Mouse (Mus musculus) testis, adult 2 months (tissue): ENCODE results near the gene Tbata. TPM values are rescaled to one million over a fixed set of nuclear protein-coding genes. Genes with fewer than 3 reads are reported as not detected.

ENCODE experiments used
- H3K27ac ChIP-seq: fragments of 200-500 bp; 2 replicates; pipeline ENCODE4 v1.5.1; 2012; ENCODE audit warnings: low read depth, low read length; ENCODE audit not compliant: control insufficient read depth, insufficient read depth
- H3K27me3 ChIP-seq: fragments of 200-500 bp; 2 replicates; pipeline ENCODE4 v1.6.1; 2012; ENCODE audit warnings: mild to moderate bottlenecking, low read length, moderate library complexity; ENCODE audit not compliant: control insufficient read depth, insufficient read depth
- H3K36me3 ChIP-seq: fragments of 200-500 bp; 2 replicates; pipeline ENCODE4 v1.6.1; 2012; ENCODE audit warnings: mild to moderate bottlenecking, low read length; ENCODE audit not compliant: control insufficient read depth, insufficient read depth
- H3K4me1 ChIP-seq: fragments of 200-500 bp; 2 replicates; pipeline ENCODE4 v1.6.1; 2012; ENCODE audit warnings: low read length; ENCODE audit not compliant: control insufficient read depth, insufficient read depth
- H3K4me3 ChIP-seq: fragments of 200-500 bp; 2 replicates; pipeline ENCODE4 v1.5.1; 2012; ENCODE audit warnings: low read depth, mild to moderate bottlenecking, low read length, moderate library complexity, mixed read lengths; ENCODE audit not compliant: control insufficient read depth
- CTCF ChIP-seq: fragments of 200-500 bp; IDR thresholded peaks from 2 replicates; pipeline ENCODE4 v1.5.1; 2012; ENCODE audit warnings: low read depth, mild to moderate bottlenecking, inconsistent platforms, low read length, moderate library complexity; ENCODE audit not compliant: control insufficient read depth, insufficient read depth, insufficient replicate concordance
- POLR2A ChIP-seq: fragments of 200-500 bp; IDR thresholded peaks from 2 replicates; pipeline ENCODE4 v1.6.1; 2012; ENCODE audit warnings: low read depth, mild to moderate bottlenecking, inconsistent platforms, low read length, moderate library complexity; ENCODE audit not compliant: control insufficient read depth
- polyA plus RNA-seq: library from polyadenylated mRNA; depleted of rRNA; stranded (reverse); fragments of >200 nt; gene quantifications from 2 replicates; pipeline ENCODE4 v1.2.3, GENCODE M21; 2012

Gene Tbata
- polyA plus RNA-seq, 1 experiment = 599 TPM

- H3K4me1 ChIP-seq = peaks cover 11% of the 10 kb centered on the region
Observed at GRCm38 (mm10) chr10:61150616-61151015, 21.1 kb upstream of the Tbata start.

GRCm38 (mm10) chr10:61152131-61152530 is 19.6 kb upstream of the Tbata start:
- Histone ChIP-seq H3K27me3 (no peaks in the 10 kb centered on the region), H3K36me3 (no peaks in the 10 kb centered on the region)
- no peak for TF ChIP-seq CTCF
- no peak for TF ChIP-seq POLR2A

More at GRCm38 (mm10) chr10:61150616-61151015, 21.1 kb upstream of the Tbata start:
- H3K27ac ChIP-seq = no peak overlapping the region
- TF ChIP-seq CTCF = no peak
- no peak for TF ChIP-seq POLR2A
- no peaks in the 10 kb centered on the region for H3K36me3 ChIP-seq
- no peak overlapping the region for H3K4me3 ChIP-seq
- peaks cover 7% of the 10 kb centered on the region; the same call in 1 of the 2 replicates for H3K27me3 ChIP-seq

GRCm38 (mm10) chr10:61155611-61156010 is 16.1 kb upstream of the Tbata start:
- Histone ChIP-seq H3K4me3 (no peak overlapping the region), H3K27me3 (no peaks in the 10 kb centered on the region), H3K4me1 (no peaks in the 10 kb centered on the region), H3K27ac (no peak overlapping the region), H3K36me3 (no peaks in the 10 kb centered on the region)
- no peak for TF ChIP-seq CTCF
- no peak for TF ChIP-seq POLR2A

More at GRCm38 (mm10) chr10:61152131-61152530, 19.6 kb upstream of the Tbata start:
- Histone ChIP-seq H3K4me3 (no peak overlapping the region), H3K27ac (no peak overlapping the region), H3K4me1 (peaks cover 2% of the 10 kb centered on the region; the same call in 1 of the 2 replicates)

- Histone ChIP-seq H3K4me1 (no peaks in the 10 kb centered on the region), H3K27ac (no peak overlapping the region), H3K36me3 (no peaks in the 10 kb centered on the region), H3K27me3 (no peaks in the 10 kb centered on the region), H3K4me3 (no peak overlapping the region)
- TF ChIP-seq POLR2A (no peak), CTCF (no peak)
Observed at GRCm38 (mm10) chr10:61156453-61156852, 15.3 kb upstream of the Tbata start.

GRCm38 (mm10) chr10:61158594-61158993 is 13.2 kb upstream of the Tbata start:
- TF ChIP-seq CTCF (no peak), POLR2A (no peak)
- no peaks in the 10 kb centered on the region for H3K27me3 ChIP-seq
- H3K4me3 ChIP-seq = no peak overlapping the region
- no peaks in the 10 kb centered on the region for H3K36me3 ChIP-seq
- no peak overlapping the region for H3K27ac ChIP-seq
- no peaks in the 10 kb centered on the region for H3K4me1 ChIP-seq

GRCm38 (mm10) chr10:61160089-61160488 is 11.7 kb upstream of the Tbata start:
- Histone ChIP-seq H3K27ac (no peak overlapping the region), H3K27me3 (no peaks in the 10 kb centered on the region), H3K4me1 (no peaks in the 10 kb centered on the region), H3K36me3 (no peaks in the 10 kb centered on the region), H3K4me3 (no peak overlapping the region)
- TF ChIP-seq POLR2A (no peak), CTCF (no peak)

GRCm38 (mm10) chr10:61160671-61161070 is 11.1 kb upstream of the Tbata start:
- Histone ChIP-seq H3K4me3 (no peak overlapping the region), H3K27ac (no peak overlapping the region), H3K27me3 (no peaks in the 10 kb centered on the region), H3K36me3 (no peaks in the 10 kb centered on the region), H3K4me1 (no peaks in the 10 kb centered on the region)
- TF ChIP-seq POLR2A (no peak), CTCF (no peak)

GRCm38 (mm10) chr10:61162366-61162765 is 9.4 kb upstream of the Tbata start:
- H3K4me3 ChIP-seq = no peak overlapping the region
- TF ChIP-seq POLR2A (no peak), CTCF (no peak)

More at GRCm38 (mm10) chr10:61162366-61162765, 9.4 kb upstream of the Tbata start:
- no peaks in the 10 kb centered on the region for H3K36me3 ChIP-seq
- H3K27ac ChIP-seq = no peak overlapping the region
- H3K27me3 ChIP-seq = no peaks in the 10 kb centered on the region
- H3K4me1 ChIP-seq = no peaks in the 10 kb centered on the region
